Mouse (Mus musculus): ENCODE measurements around the gene Yod1. TPM values are rescaled to one million over a fixed set of nuclear protein-coding genes. Genes with fewer than 3 reads are reported as not detected.

The Yod1 gene
- polyA plus RNA-seq, 1 experiment: 2.4 TPM

DNA sequence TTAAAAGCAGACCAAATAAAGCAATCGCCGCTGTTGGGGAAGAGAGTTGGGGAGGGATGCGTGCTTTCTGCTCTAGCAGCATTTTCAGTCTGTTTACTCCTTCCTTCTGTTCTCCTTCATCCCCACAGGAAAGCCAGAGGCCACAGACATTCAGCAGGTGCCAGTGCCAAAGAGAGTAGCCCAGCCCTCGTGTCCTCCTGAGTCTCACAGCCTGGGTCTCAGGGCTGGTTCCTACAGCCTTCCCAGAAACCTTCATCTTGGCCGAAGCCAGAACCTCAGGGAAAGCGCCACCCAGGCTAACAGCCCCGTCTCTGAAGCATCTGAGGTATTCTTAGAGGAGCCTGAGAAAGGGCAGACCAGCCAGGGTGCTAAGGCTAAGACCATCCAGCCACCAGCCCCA is 25.1 kb downstream of the Yod1 start:
- no peak for TF ChIP-seq GATA1 (IDR thresholded peaks at IDR 0.05; ENCODE audit: low read length)

DNA sequence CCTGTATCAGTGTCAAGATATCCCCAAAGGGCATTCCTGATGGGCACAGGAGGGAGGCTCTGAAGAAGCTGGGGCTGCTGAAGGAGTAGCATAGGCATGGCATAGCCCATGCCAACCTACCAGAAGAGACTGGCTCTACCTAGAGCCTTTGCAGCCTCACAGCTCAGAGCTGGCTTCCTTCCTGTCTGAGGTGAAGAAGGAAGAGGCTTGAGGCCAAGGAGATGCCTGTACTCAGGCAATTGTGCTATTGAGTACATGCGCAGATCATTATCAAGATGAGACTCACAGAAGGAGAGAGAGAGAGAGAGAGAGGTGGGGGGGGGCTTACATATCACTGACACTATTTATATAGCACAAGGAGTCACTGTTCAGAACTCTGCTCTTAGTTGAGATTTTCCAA is 26.6 kb downstream of the Yod1 start:
- no peak for TF ChIP-seq GATA1 (IDR thresholded peaks at IDR 0.05; ENCODE audit: low read length)

DNA sequence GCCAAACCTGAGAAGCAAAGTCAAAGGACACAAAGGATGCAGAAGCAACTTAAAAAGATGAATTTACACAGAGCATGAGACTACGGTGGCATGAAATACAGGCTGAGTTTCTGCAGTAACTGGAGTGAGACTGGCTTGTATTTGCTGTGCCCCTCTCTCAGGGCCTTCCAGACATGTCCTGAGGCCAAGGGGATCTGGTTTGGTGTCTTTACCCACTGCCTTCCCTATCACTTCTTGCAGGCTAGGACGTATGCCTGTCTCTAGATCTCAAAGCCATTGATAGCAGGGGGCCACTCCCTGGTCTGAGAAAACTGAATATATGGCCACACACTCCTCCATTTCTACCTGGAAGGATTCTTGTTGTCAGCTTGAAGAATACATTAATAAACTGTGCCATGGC is 27.1 kb downstream of the Yod1 start:
- no peak for TF ChIP-seq GATA1 (IDR thresholded peaks at IDR 0.05; ENCODE audit: low read length)

DNA sequence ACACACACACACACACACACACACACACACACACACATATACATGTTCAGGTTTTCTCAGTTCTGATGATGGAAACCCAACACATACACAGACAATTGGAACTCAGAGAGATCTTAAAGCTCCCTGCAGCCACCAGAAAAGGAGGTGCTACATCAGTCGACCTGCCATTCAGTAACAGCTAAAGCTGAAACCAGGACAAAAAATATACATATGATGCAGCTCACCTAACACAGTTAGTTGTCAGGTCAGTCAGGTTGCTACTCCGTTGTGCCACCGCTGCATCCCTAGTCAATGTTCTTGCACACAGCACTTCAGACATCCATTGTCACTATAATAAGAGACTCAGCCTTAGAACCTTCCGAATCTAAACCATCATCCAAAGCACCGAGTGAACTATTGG is 27.8 kb downstream of the Yod1 start:
- no peak for TF ChIP-seq GATA1 (IDR thresholded peaks at IDR 0.05; ENCODE audit: low read length)

DNA sequence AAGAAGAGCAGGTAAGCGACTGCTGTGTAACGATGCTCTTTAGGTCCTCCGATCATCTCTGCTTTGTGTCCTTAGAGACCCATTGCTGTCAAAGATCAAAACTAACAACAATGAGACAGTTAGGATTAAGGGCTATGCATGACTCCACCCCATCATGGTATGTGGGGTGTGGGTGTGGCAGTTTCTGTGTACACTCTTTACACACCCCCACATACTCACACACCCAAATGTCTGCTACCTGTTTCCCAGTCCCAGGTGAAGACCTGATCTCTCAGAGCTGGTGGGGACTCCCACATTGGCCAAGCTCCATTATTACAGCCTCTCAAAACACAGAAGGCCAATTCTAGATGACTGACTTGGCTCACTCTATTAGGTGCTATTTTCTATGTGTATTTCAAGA is 28.5 kb downstream of the Yod1 start:
- no peak for TF ChIP-seq GATA1 (IDR thresholded peaks at IDR 0.05; ENCODE audit: low read length)

DNA sequence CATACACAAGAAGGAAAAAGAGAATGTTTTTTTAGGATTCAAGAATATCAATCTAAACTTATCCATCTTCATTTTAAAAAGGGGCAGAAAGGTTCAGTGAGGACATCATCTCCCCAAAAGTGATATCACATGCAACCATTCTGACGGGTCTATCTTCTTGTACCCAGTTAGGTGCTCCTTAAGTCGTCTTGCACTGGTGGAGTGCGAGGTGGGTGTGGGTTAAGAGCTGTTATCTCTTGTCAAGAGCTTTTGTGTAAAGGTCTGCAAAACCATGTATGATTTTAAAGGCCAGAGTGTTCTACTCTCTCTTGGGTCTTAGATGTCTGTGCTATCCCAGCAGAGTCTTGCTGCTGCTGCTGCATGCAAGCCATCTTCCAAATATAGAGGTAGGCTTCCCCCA is 29.7 kb downstream of the Yod1 start:
- no peak for TF ChIP-seq GATA1 (IDR thresholded peaks at IDR 0.05; ENCODE audit: low read length)

DNA sequence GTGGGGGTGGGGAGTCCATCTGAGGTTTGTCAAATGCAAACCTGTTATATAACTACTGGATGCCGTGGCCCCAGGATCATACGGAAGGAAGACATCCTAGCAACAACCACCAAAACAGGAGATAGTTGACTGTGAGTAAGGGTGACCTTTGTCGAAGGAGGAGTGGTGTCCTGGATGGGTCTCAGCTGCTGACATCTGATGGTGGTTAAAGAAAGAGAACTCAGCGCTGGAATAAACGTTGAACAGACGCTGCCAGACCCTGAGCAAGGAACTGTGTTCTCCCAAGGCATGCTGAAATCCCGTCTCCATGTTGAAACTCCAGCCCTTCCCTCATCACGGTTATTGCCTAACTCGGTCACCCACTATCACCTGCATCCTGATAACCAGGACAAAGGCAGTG is 42.6 kb downstream of the Yod1 start:
- no peak for TF ChIP-seq GATA1 (IDR thresholded peaks at IDR 0.05; ENCODE audit: low read length)

DNA sequence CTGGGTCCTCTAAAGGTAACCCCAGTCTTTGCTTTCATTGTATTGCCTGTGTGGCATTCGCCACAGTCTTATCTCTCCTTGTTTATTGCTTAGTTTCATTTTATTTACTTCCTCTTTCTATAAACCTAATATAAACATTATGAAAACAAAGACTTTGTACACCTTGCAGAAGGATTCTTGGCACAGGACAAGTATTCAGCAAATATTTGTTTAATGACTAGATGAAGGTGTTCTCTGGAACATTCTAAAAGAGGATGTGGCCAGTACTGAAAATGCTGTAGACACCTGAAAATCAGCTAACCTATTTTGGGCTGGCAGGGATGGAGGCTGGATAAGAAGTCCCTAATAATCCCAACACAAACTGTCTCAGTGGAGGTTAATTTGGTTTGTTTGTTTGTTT is 44.5 kb downstream of the Yod1 start:
- TF ChIP-seq GATA1 (IDR thresholded peaks at IDR 0.05; ENCODE audit: low read length): no peak

DNA sequence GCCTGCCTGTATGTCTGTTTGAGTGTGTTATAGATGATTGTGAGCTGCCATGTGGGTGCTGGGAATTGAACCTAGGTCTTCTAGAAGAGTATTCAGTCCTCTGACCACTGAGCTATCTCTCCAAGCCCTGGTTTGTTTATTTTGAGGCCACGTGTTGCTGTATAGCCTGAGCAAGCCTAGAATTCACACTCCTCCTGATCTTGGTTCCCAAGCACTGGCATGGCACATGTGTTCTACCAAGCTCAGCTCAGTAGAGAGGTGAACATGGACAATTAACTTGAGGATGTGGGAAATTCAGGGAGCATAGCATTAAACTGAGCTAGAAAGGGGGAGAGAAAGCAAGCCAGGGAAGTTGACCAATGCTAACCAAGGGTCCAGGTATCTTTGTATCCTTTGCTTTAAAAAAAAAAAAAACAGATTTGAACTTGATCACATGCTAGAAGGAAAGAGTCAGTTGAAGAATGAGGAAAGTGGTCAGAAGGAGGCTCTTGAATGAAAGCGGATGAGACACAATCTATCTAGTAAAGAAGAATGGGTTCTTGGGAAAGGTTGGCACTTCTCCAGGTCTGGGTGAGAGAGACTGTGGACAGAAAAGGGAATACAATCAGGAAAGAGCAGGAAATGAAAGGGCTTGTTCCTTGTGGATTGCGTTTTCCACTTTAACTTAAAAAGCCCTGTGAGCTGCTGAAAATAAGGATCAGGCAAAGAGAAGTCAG is 45.1 kb downstream of the Yod1 start:
- no peak for TF ChIP-seq GATA1 (IDR thresholded peaks at IDR 0.05; ENCODE audit: low read length)

DNA sequence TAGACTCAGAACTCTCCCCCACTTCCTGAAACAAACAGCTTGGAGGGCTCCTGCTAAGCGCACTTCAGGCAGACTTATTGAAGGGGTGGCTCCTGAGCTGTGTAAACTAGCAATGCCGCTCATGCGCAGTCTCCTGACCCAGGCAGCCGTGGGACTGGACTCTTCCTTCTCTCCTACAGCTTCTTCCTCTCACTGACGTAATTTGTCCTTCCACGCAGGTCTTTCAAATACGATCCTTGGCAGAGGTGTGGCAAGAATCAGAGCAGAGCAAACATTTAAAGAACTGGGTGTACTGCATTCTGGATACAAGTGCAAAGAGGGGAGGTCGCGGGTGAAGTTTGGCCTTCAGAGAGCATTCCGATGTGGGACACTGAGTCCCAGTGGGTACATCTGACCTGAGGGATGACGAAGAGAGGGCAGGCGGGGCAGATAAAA is 46.9 kb downstream of the Yod1 start:
- TF ChIP-seq GATA1 (IDR thresholded peaks at IDR 0.05; ENCODE audit: low read length): no peak

DNA sequence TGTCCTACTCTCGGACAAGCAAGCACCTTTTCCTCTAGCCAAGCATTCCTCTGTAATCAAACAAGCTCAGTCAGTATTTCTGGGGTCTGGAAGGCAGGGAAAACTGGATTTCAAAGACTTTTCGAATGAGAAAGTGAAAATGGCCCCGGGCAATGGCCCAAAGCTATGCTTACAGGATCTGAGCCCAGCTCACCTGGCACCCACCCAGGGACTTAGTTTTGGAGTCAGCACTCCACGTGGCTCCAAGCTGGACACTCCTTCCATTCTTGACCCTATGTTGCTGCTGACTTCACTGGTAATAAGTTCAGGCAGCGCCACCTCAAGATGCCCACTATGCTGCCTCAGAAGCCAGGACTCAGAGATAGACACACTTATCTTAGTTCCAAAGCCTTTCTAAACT is 49.9 kb downstream of the Yod1 start:
- TF ChIP-seq GATA1 (IDR thresholded peaks at IDR 0.05; ENCODE audit: low read length): no peak

DNA sequence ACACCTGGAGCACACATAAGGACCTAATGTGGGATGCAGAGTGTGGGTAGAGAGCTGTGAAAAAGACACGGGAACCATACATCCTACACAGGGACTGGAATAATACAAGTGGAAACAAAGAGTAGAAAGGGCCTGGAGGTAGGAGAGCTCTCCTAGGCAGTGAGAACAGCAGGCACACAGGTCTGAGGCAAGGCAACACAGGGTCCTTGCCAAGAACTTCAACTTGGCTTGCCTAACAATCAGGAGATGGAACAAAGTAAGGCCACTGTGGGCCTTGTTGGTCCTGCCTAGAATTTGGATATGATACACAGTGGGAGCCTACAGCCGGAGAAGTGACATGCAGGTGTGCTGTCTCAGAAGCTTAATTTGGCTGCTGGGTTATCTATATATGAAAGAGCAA is 52.8 kb downstream of the Yod1 start:
- TF ChIP-seq GATA1 (IDR thresholded peaks at IDR 0.05; ENCODE audit: low read length): no peak

DNA sequence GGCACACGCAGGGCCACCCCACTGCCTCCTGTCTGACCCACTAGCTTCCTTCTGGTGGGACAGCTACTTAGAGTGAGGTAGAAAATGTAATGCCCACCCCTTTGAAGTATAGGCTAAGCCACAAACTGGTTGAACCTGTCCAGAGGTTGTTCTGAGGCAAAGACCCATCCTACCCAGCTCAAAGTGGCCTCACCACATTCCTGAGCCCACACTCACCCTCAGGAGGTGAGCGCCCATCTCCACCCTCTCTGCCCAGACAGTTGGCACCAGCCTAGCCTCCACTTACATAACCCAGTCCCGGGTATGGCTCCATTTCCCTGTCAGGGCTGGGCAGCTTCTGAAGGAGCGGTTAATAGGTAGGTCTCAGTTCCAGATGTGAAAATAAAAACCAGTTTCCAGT is 53.4 kb downstream of the Yod1 start:
- no peak for TF ChIP-seq GATA1 (IDR thresholded peaks at IDR 0.05; ENCODE audit: low read length)

DNA sequence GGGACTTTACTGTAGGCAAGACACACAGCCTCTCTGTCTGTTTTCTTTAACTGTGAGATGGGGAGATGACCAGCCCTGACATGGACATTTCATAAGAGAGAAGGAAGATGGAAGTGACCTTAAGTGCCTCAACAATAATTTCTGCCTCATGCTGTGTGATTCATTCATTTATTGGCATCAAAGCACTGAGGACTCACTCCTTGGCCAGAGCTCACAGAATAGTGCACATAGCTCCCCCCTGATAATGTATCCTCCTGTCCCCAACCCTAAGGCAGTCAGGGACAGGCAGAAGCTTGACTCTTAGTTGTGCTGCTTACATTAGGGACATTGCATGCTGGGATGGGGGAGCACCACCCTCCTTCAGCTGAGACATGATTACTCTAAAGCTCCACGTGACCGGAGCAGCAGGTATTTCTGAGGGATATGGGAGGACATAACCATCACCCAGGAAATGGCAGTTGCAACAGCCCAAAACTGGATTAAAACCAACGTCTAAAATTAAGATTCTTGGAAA is 53.9 kb downstream of the Yod1 start:
- TF ChIP-seq GATA1 (IDR thresholded peaks at IDR 0.05; ENCODE audit: low read length): no peak

Other genes with a start within 250 kb of the Yod1 start
- not detected in 2 replicates for gene Zp3r, start 87.7 kb upstream of the Yod1 start, polyA plus RNA-seq (2012)
- gene C4bp, start 55.7 kb upstream of the Yod1 start, polyA plus RNA-seq (2012): not detected in 2 replicates
- gene Gm29427, start 1.5 kb upstream of the Yod1 start, polyA plus RNA-seq (2012): not detected in 2 replicates
- gene Pfkfb2, start 11.9 kb downstream of the Yod1 start, polyA plus RNA-seq (2012): 5.0 and 8.5 TPM in 2 replicates
- gene AA986860, start 14.6 kb downstream of the Yod1 start, polyA plus RNA-seq (2012): 1.6 TPM in 2 replicates
- gene Fcamr, start 83.6 kb downstream of the Yod1 start, polyA plus RNA-seq (2012): not detected in 2 replicates
- gene Pigr, start 109.4 kb downstream of the Yod1 start, polyA plus RNA-seq (2012): not detected in 2 replicates
- gene Fcmr, start 148.3 kb downstream of the Yod1 start, polyA plus RNA-seq (2012): not detected in 2 replicates
- not detected in 2 replicates for gene Il24, start 170.1 kb downstream of the Yod1 start, polyA plus RNA-seq (2012)
- not detected in 2 replicates for gene Il20, start 194.1 kb downstream of the Yod1 start, polyA plus RNA-seq (2012)
- not detected in 2 replicates for gene Il19, start 222.8 kb downstream of the Yod1 start, polyA plus RNA-seq (2012)

All from G1E-ER4 (cell line).